Mouse (Mus musculus): ENCODE data around the gene Olfr124. TPM values are rescaled to one million over a fixed set of nuclear protein-coding genes. Genes with fewer than 3 reads are reported as not detected.

The Olfr124 gene
- total RNA-seq (2021) = not detected
- long read RNA-seq, experiment 1 = 0 reads
- long read RNA-seq, experiment 2 = 0 reads

DNA sequence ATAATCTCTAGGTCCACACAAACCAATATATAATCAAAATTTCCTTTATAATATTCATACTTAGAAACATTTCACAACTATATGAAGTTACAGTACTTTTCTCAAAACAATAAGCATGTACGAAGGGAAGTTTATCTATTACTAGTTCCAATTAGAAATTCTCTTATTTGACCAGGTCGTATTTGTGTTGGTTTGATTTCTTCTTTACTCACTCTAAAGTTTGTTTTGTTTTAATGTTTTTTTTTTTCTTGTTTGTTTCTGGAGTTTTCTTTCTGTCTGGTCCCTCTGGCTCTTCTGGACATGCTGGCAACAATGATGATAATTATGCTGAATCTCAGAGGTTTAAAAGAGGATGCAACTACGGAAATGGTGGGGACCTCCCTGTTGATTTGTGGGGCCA is at the start of gene Olfr124:
TSS of gene Olfr124 (plus strand) at position 301 of the 400 bp plus-strand sequence.
- Histone ChIP-seq H3K4me3 (no peak within 1 kb of the TSS), H3K27ac (no peak within 1 kb of the TSS)
- intact Hi-C loops (cut with DNase I) = no loop called here
- no peak for DNase-seq
- no peak for TF ChIP-seq CTCF (IDR thresholded peaks at IDR 0.05)

DNA sequence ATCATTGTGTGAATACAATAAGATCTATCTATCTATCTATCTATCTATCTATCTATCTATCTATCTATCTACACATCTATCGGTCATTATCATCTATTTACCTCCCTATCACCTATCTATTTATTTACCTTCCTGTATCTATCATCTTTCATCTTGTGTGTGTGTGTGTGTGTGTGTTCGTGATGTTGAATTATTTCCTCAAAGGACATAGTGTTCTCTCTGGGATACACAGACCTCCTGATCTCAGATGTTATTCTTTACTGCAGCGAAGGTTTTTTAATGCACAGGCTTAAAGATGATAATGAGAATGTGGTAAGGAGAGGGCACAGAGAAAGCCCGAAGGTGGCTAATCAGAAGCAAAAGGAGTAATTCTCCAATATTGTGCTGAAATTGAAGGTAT is 31.4 kb upstream of the Olfr124 start, which contains the start of gene Olfr122:
TSS of gene Olfr122 (plus strand) at position 301 of the 400 bp plus-strand sequence.
- intact Hi-C loops (cut with DNase I) = no loop called here
- TF ChIP-seq CTCF (IDR thresholded peaks at IDR 0.05) = no peak
- DNase-seq = no peak
- H3K4me3 ChIP-seq = no peak within 1 kb of the TSS
- no peak within 1 kb of the TSS for H3K27ac ChIP-seq

- Histone ChIP-seq H3K27ac (no peak within 1 kb of the TSS), H3K4me3 (no peak within 1 kb of the TSS)
- DNase-seq = no peak
- TF ChIP-seq CTCF (IDR thresholded peaks at IDR 0.05) = no peak
- intact Hi-C loops (cut with DNase I) = no loop called here
Observed at GRCm38 (mm10) chr17:37793229-37793628, 6.5 kb upstream of the Olfr124 start, which contains the start of gene Olfr123. Olfr123 (plus strand) TSS chr17:37793529.

DNA sequence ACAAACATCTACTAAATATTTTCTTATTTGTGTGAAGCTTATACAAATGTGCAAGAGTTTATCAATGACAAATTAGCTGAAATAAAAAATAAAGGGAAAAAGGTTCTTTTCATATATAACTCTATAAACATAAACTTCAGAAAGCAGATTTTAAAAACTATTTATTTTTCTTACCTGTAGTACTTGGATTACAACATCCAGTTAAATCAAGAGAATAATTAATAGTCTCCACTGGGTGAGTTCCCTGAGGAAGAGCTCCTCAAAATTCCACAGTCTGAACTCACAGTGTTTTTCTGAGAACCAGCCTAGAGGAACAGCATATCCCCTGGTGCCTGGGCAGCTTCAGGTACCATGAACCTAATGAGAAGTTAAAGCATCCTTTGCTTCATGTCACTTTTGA is 33.0 kb downstream of the Olfr124 start, which contains the start of gene Olfr125:
TSS of gene Olfr125 (plus strand) at position 301 of the 400 bp plus-strand sequence.
- DNase-seq = no peak
- intact Hi-C loops (cut with DNase I) = no loop called here
- Histone ChIP-seq H3K4me3 (no peak within 1 kb of the TSS), H3K27ac (no peak within 1 kb of the TSS)
- TF ChIP-seq CTCF (IDR thresholded peaks at IDR 0.05) = no peak

DNA sequence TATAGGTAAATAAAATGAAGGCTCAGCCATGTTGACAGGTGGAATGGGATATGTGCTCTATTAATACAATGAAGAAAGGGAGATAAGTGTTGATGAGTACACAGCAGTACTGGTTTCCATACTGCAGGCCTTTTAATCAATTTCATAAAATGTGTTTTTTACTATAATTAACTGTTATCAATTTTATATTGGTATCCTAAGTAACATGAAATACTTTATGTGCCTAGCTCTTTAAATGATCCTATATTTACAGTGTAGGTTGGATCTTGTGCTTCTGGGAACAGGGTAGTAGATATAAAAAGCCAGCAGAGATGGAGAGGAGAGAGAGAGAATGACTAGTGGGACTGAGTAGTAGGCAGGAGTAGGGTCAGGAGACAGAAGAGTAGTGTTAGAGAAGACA is 47.5 kb downstream of the Olfr124 start, which contains the start of gene Olfr126:
TSS of gene Olfr126 (plus strand) at position 301 of the 400 bp plus-strand sequence.
- intact Hi-C loops (cut with DNase I) = no loop called here
- no peak for DNase-seq
- H3K27ac ChIP-seq = no peak within 1 kb of the TSS
- no peak for TF ChIP-seq CTCF (IDR thresholded peaks at IDR 0.05)
- H3K4me3 ChIP-seq = no peak within 1 kb of the TSS

Other genes starting within 250 kb of the Olfr124 start
- not detected for gene Olfr112, start 230.4 kb upstream of the Olfr124 start, total RNA-seq (2021)
- gene Olfr113, start 222.2 kb upstream of the Olfr124 start, total RNA-seq (2021) = not detected
- not detected for gene Olfr114, start 207.1 kb upstream of the Olfr124 start, total RNA-seq (2021)
- gene Olfr115, start 172.8 kb upstream of the Olfr124 start, total RNA-seq (2021) = not detected
- not detected for gene Olfr116, start 172.7 kb upstream of the Olfr124 start, total RNA-seq (2021)
- not detected for gene Olfr117, start 136.1 kb upstream of the Olfr124 start, total RNA-seq (2021)
- gene Olfr118, start 132.9 kb upstream of the Olfr124 start, total RNA-seq (2021) = not detected
- gene Olfr119, start 103.3 kb upstream of the Olfr124 start, total RNA-seq (2021) = not detected
- gene Olfr120, start 78.1 kb upstream of the Olfr124 start, total RNA-seq (2021) = not detected
- gene Olfr121, start 51.0 kb upstream of the Olfr124 start, total RNA-seq (2021) = not detected
- gene Olfr122, start 31.3 kb upstream of the Olfr124 start, total RNA-seq (2021) = not detected
- gene Olfr123, start 6.4 kb upstream of the Olfr124 start, total RNA-seq (2021) = not detected
- not detected for gene Olfr125, start 33.1 kb downstream of the Olfr124 start, total RNA-seq (2021)
- not detected for gene Olfr126, start 47.6 kb downstream of the Olfr124 start, total RNA-seq (2021)
- gene Olfr127, start 100.5 kb downstream of the Olfr124 start, total RNA-seq (2021) = not detected
- not detected for gene Olfr128, start 120.7 kb downstream of the Olfr124 start, total RNA-seq (2021)
- not detected for gene Olfr761, start 153.2 kb downstream of the Olfr124 start, total RNA-seq (2021)